Mouse (Mus musculus) stomach, embryonic 16.5 days (tissue): ENCODE measurements around the gene Nrsn2. TPM values are rescaled to one million over a fixed set of nuclear protein-coding genes. Genes with fewer than 3 reads are reported as not detected.

Source experiments
- ATAC-seq: fragments of 200-750 bp; cut with Nextera tagmentation; 2 replicates; pipeline ENCODE4 v1.8.0; 2017; ENCODE audit warnings: moderate number of reproducible peaks, moderate TSS enrichment; ENCODE audit not compliant: insufficient read depth, low FRiP score
- H3K27ac ChIP-seq: fragments of 300-500 bp; sonication (generic); 2 replicates; pipeline ENCODE4 v1.5.1; 2014; ENCODE audit warnings: low read length
- H3K27me3 ChIP-seq: fragments of 300-500 bp; sonication (generic); 2 replicates; pipeline ENCODE4 v1.6.1; 2014; ENCODE audit warnings: low read length, control low read depth, mixed read lengths; ENCODE audit not compliant: control insufficient read depth, insufficient read depth
- H3K36me3 ChIP-seq: fragments of 300-500 bp; sonication (generic); 2 replicates; pipeline ENCODE4 v1.6.1; 2014; ENCODE audit warnings: low read length; ENCODE audit not compliant: control insufficient read depth, insufficient read depth
- H3K4me1 ChIP-seq: fragments of 300-500 bp; sonication (generic); 2 replicates; pipeline ENCODE4 v1.6.1; 2014; ENCODE audit warnings: low read length, control low read depth, mixed read lengths; ENCODE audit not compliant: control insufficient read depth, insufficient read depth
- H3K4me2 ChIP-seq: fragments of 300-500 bp; sonication (generic); 2 replicates; pipeline ENCODE4 v1.6.1; 2014; ENCODE audit warnings: low read depth, low read length, mixed read lengths
- H3K4me3 ChIP-seq: fragments of 300-500 bp; sonication (generic); replicated peaks from 2 replicates; pipeline ENCODE4 v1.5.1; 2014; ENCODE audit warnings: mild to moderate bottlenecking, low read length
- H3K9ac ChIP-seq: fragments of 300-500 bp; sonication (generic); 2 replicates; pipeline ENCODE4 v1.6.1; 2014; ENCODE audit warnings: low read length
- H3K9me3 ChIP-seq: fragments of 300-500 bp; sonication (generic); replicated peaks from 2 replicates; pipeline ENCODE4 v1.6.1; 2016; ENCODE audit warnings: low read length, control low read depth; ENCODE audit not compliant: control insufficient read depth
- WGBS: fragments of 180-500 bp; shearing (Covaris S2); extraction: QIAGEN DNeasy Blood & Tissue Kit; methylation state at CpG from one replicate; pipeline ENCODE4 v1.1.7; 2014; 5-methylcytosine and 5-hydroxymethylcytosine counted together
- polyA plus RNA-seq: library from polyadenylated mRNA; unstranded; fragments of >200 nt; fragmentation: Nextera tagmentation; extraction: Ambion mirVana; gene quantifications from 2 replicates; pipeline ENCODE4 v1.2.1, GENCODE M21; 2015

Gene Nrsn2
- polyA plus RNA-seq, 1 experiment from 2014 or later: 1.8 TPM

DNA sequence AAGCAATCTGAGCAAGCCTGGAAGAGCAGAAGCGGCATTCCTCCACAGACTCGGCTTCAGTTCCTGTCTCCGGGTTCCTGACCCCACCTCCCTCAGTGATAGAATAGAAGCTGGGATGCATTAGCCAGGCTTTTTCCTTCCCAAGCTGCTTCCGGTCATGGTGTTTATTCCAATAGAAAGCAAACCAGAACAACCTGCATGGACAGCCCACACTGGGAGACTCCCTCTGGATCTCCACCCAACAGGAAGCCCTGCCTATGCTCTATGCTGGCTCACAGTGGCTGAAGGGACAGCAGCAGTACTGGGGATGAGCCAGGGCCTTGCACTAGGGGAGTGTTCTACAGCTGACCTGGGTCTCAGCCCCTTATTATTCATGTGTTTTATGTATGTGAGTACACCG, 48.5 kb downstream of the Nrsn2 start:
- H3K36me3 ChIP-seq: peaks cover 18% of the 10 kb centered on the region
- no peak overlapping the region for H3K9ac ChIP-seq
- H3K4me3 ChIP-seq: no peak overlapping the region
- no peak for ATAC-seq
- H3K4me2 ChIP-seq: no peak overlapping the region
- peaks cover 14% of the 10 kb centered on the region for H3K4me1 ChIP-seq
- H3K27ac ChIP-seq: no peak overlapping the region
- no peaks in the 10 kb centered on the region for H3K27me3 ChIP-seq
- H3K9me3 ChIP-seq: no peaks in the 10 kb centered on the region
- 71% methylated on average over 5 of the region's 5 CpGs for whole genome bisulfite sequencing

DNA sequence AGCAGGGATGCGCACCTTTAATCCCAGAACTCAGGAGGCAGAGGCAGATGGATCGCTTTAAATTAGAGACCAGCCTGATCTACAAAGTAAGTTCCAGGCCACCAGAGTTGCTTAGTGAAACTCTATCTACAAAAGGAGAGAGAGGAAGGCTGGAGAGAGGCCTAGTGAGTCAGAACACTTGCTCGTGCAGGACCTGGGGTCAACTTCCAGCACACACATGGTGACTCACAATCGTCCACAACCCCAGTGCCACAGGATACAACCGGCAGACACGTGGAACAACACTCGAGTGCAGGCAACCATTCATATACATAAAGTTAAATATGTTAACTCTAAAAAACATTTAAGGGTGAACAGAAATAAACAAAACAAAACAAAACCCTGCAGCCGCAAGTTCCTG, 49.8 kb downstream of the Nrsn2 start:
- no peak for ATAC-seq
- no peak overlapping the region for H3K27ac ChIP-seq
- no peaks in the 10 kb centered on the region for H3K27me3 ChIP-seq
- WGBS: 85% methylated on average over 8 of the region's 8 CpGs
- no peaks in the 10 kb centered on the region for H3K9me3 ChIP-seq
- no peak overlapping the region for H3K4me2 ChIP-seq
- no peak overlapping the region for H3K4me3 ChIP-seq
- peaks cover 23% of the 10 kb centered on the region for H3K36me3 ChIP-seq
- H3K4me1 ChIP-seq: peaks cover 11% of the 10 kb centered on the region
- no peak overlapping the region for H3K9ac ChIP-seq

DNA sequence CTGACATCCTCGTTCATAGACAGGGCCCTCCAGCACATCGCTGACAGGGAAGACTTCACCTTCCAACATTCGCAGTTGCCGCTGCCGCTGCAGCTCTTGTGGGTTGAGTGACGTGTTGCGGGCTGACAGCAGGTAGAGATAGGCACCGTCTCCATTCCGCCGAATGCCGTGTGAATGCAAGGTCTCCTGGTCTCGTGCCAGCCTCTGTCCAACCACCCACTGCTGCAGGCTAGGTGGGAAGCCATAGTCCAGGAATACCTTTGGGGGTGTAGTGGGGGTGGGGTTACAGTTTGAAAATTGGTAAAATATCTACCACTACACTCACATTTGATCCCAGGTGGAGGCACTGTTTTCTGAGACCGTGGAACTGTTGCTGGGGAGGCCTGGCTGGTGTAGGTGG, 50.3 kb downstream of the Nrsn2 start:
- Histone ChIP-seq H3K36me3 (peaks cover 23% of the 10 kb centered on the region), H3K4me3 (no peak overlapping the region), H3K4me1 (peaks cover 8% of the 10 kb centered on the region), H3K27ac (no peak overlapping the region), H3K9ac (no peak overlapping the region), H3K4me2 (no peak overlapping the region), H3K9me3 (no peaks in the 10 kb centered on the region), H3K27me3 (no peaks in the 10 kb centered on the region)
- no peak for ATAC-seq
- 91% methylated on average over 13 of the region's 13 CpGs for WGBS

DNA sequence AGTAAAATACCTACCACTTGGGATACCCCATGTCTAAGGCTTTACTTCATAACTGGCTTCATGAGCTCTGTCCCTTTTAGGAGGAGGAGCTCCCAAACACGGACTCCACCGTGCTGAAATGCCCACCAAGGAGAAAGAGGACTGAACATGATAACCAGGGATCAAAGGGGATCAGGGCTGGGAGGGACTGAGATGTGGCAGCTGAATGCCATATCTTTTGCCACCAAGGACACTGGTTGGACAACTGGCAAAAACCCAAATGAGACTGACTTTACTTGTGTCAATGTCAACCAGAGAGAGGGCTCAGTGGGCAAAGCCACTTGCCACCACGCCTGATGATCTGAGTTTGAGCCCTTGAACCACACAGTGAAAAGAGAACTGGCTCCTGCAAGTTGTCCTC, 51.6 kb downstream of the Nrsn2 start:
- no peak overlapping the region for H3K27ac ChIP-seq
- H3K4me1 ChIP-seq: no peaks in the 10 kb centered on the region
- H3K9ac ChIP-seq: no peak overlapping the region
- 74% methylated on average over 3 of the region's 3 CpGs for WGBS
- H3K9me3 ChIP-seq: no peaks in the 10 kb centered on the region
- no peak overlapping the region for H3K4me2 ChIP-seq
- no peak for ATAC-seq
- no peaks in the 10 kb centered on the region for H3K27me3 ChIP-seq
- no peak overlapping the region for H3K4me3 ChIP-seq
- H3K36me3 ChIP-seq: peaks cover 23% of the 10 kb centered on the region

DNA sequence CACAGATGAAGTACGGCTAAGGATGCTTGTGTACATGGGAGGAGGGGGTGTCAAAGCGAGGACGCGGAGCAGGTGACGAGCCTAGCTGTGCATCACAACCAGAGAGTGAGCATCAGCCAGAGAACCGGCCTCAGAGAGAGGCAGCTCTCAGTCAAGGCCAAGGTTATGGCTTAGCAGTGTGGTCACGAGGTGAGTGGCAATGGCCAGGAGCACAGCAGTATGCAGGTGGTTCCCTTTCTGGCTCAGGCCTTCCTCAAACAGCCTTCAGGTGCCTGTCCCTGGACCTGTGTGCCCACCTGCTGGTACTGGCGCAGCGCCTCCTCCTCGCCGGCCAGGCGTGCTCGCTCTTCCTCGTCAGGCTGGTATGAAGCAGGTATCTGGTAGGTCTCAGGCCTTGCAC, 52.5 kb downstream of the Nrsn2 start:
- Histone ChIP-seq H3K27ac (no peak overlapping the region), H3K9ac (no peak overlapping the region), H3K4me3 (no peak overlapping the region), H3K4me2 (no peak overlapping the region), H3K36me3 (peaks cover 23% of the 10 kb centered on the region), H3K27me3 (no peaks in the 10 kb centered on the region), H3K9me3 (no peaks in the 10 kb centered on the region), H3K4me1 (no peaks in the 10 kb centered on the region)
- WGBS: 93% methylated on average over 14 of the region's 14 CpGs
- no peak for ATAC-seq

DNA sequence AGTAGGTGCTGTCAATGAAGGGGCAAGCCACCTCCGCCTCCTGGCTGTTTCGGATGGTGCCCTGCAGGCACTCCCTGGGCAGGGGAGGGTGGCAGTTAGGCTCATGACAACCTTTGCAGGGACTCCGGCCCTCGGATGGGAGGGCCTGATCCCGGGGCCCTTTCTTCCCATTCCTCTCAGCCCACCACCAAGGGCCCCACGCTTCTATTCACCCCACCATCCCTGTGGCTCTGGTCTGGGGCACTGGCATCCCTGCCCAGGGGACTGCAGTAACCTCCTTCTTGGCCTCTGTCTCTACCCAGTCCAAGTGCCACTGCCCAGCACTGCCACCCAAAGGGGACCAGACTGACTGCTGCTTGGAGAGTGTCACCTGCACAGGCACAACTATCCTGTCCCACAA, 54.2 kb downstream of the Nrsn2 start:
- Histone ChIP-seq H3K4me3 (no peak overlapping the region), H3K36me3 (peaks cover 31% of the 10 kb centered on the region), H3K4me1 (no peaks in the 10 kb centered on the region), H3K27me3 (no peaks in the 10 kb centered on the region), H3K9me3 (no peaks in the 10 kb centered on the region), H3K27ac (no peak overlapping the region), H3K4me2 (no peak overlapping the region), H3K9ac (no peak overlapping the region)
- no peak for ATAC-seq
- 94% methylated on average over 6 of the region's 6 CpGs for WGBS

DNA sequence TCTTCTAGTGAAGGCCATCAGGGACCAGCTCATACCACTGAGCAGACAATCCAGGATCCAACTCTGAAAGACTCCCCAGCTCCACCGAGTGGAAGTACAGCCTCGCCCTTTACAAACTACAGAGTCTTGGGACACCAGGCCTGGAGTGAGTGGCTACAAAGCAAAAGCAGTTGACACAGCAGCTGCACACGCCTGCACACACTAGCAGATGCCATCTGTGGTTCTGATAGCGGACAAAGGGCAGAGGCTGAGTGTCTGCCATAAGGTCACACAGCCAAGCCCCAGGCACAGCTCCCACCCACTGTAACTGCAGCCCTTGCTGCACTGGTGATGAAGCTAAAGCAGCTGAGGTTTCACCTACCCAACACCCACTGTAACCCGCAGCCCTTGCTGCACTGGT, 54.9 kb downstream of the Nrsn2 start:
- Histone ChIP-seq H3K27me3 (no peaks in the 10 kb centered on the region), H3K36me3 (peaks cover 31% of the 10 kb centered on the region), H3K4me1 (no peaks in the 10 kb centered on the region), H3K4me2 (no peak overlapping the region), H3K9ac (no peak overlapping the region), H3K4me3 (no peak overlapping the region), H3K9me3 (no peaks in the 10 kb centered on the region), H3K27ac (no peak overlapping the region)
- no peak for ATAC-seq
- WGBS: 77% methylated on average over 5 of the region's 5 CpGs

Other genes starting within 250 kb of the Nrsn2 start
- 3.0 and 5.7 TPM in 2 replicates for gene Tcf15, start 233.1 kb downstream of the Nrsn2 start, polyA plus RNA-seq
- 74.1 and 78.3 TPM in 2 replicates for gene Csnk2a1, start 149.8 kb downstream of the Nrsn2 start, polyA plus RNA-seq
- gene Tbc1d20, start 82.8 kb downstream of the Nrsn2 start, polyA plus RNA-seq: 35.8 and 38.9 TPM in 2 replicates
- 72.6 and 75.2 TPM in 2 replicates for gene Rbck1, start 44.0 kb downstream of the Nrsn2 start, polyA plus RNA-seq
- gene Trib3, start 32.6 kb downstream of the Nrsn2 start, polyA plus RNA-seq: 2.4 and 2.8 TPM in 2 replicates
- 4.5 and 5.2 TPM in 2 replicates for gene Sox12, start 21.4 kb upstream of the Nrsn2 start, polyA plus RNA-seq
- 17.1 and 19.9 TPM in 2 replicates for gene Zcchc3, start 38.4 kb upstream of the Nrsn2 start, polyA plus RNA-seq
- gene 6820408C15Rik, start 38.9 kb upstream of the Nrsn2 start, polyA plus RNA-seq: 0.26 and 0.79 TPM in 2 replicates
- not detected in 2 replicates for gene Defb23, start 88.0 kb upstream of the Nrsn2 start, polyA plus RNA-seq
- not detected in 2 replicates for gene Defb20, start 100.4 kb upstream of the Nrsn2 start, polyA plus RNA-seq
- gene Defb22, start 113.5 kb upstream of the Nrsn2 start, polyA plus RNA-seq: not detected in 2 replicates
- gene Defb26, start 135.1 kb upstream of the Nrsn2 start, polyA plus RNA-seq: not detected in 2 replicates
- not detected in 2 replicates for gene Defb28, start 141.6 kb upstream of the Nrsn2 start, polyA plus RNA-seq
- gene Defb29, start 163.5 kb upstream of the Nrsn2 start, polyA plus RNA-seq: not detected in 2 replicates
- not detected in 2 replicates for gene Gm17416, start 192.7 kb upstream of the Nrsn2 start, polyA plus RNA-seq
- not detected in 2 replicates for gene Defb21, start 196.1 kb upstream of the Nrsn2 start, polyA plus RNA-seq
- not detected in 2 replicates for gene Defb19, start 203.7 kb upstream of the Nrsn2 start, polyA plus RNA-seq
- gene Defb45, start 222.8 kb upstream of the Nrsn2 start, polyA plus RNA-seq: not detected in 2 replicates
- gene Defb36, start 227.7 kb upstream of the Nrsn2 start, polyA plus RNA-seq: not detected in 2 replicates
- gene Defb25, start 246.4 kb upstream of the Nrsn2 start, polyA plus RNA-seq: 0.62 and 1.4 TPM in 2 replicates